Mouse (Mus musculus) ES-Bruce4 (cell line): ENCODE results near the gene Ajm1.

Source experiments
- CTCF ChIP-seq: IDR thresholded peaks from one replicate; pipeline ENCODE4 v1.8.1; 2011; ENCODE audit warnings: low read depth, low read length
- EP300 ChIP-seq: IDR thresholded peaks from 2 replicates; pipeline ENCODE4 v1.6.1; 2011; ENCODE audit warnings: low read depth, low read length; ENCODE audit not compliant: insufficient read depth
- POLR2A ChIP-seq: IDR thresholded peaks from one replicate; pipeline ENCODE4 v1.8.1; 2011; ENCODE audit warnings: low read length; ENCODE audit not compliant: insufficient read depth

GRCm38 (mm10) chr2:25587290-25587689 lies 5.7 kb upstream of the Ajm1 start:
- TF ChIP-seq POLR2A, result no peak
- TF ChIP-seq CTCF, result no peak
- no peak for TF ChIP-seq EP300
